Mouse (Mus musculus) bone marrow macrophage, adult 2 months (primary cell): ENCODE results near the gene Cstb. TPM values are rescaled to one million over a fixed set of nuclear protein-coding genes. Genes with fewer than 3 reads are reported as not detected.

Experiments
- H3K27ac ChIP-seq: 2 replicates; pipeline ENCODE4 v1.5.1; 2012; ENCODE audit warnings: low read depth, low read length; ENCODE audit not compliant: insufficient read depth
- H3K4me1 ChIP-seq: 2 replicates; pipeline ENCODE4 v1.6.1; 2012; ENCODE audit warnings: low read length; ENCODE audit not compliant: control insufficient read depth, insufficient read depth
- H3K4me3 ChIP-seq: 2 replicates; pipeline ENCODE4 v1.5.1; 2012; ENCODE audit warnings: mild to moderate bottlenecking, low read length, moderate library complexity; ENCODE audit not compliant: insufficient read depth
- CTCF ChIP-seq: IDR thresholded peaks from 2 replicates; pipeline ENCODE4 v1.5.1; 2012; ENCODE audit warnings: low read depth, mild to moderate bottlenecking, low read length, moderate library complexity
- POLR2A ChIP-seq: IDR thresholded peaks from 2 replicates; pipeline ENCODE4 v1.6.1; 2012; ENCODE audit warnings: mild to moderate bottlenecking, low read depth, low read length, borderline replicate concordance
- polyA plus RNA-seq: library from polyadenylated mRNA; stranded (reverse); fragments of >200 nt; gene quantifications from 2 replicates; pipeline ENCODE4 v1.2.4, GENCODE M21; 2012; ENCODE audit not compliant: missing spikeins, insufficient read depth, insufficient read length

The Cstb gene
- polyA plus RNA-seq, 1 experiment: 743 TPM

DNA sequence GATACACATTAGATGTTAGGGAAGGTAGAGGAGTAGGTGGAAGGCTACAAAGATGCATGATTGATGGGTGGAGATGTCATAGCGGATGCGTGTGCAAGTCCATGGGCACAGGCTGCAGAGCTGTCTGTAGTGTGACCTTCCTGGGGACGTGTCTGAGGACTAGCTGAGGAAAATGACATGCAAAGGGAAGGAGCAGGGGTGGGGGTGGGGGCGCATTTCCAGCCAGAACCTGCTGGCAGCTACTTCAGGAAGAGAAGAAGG lies 28.9 kb upstream of the Cstb start:
- H3K4me3 ChIP-seq: no peak overlapping the region
- no peak overlapping the region for H3K27ac ChIP-seq
- peaks cover 4% of the 10 kb centered on the region for H3K4me1 ChIP-seq
- TF ChIP-seq POLR2A (no peak), CTCF (no peak)

DNA sequence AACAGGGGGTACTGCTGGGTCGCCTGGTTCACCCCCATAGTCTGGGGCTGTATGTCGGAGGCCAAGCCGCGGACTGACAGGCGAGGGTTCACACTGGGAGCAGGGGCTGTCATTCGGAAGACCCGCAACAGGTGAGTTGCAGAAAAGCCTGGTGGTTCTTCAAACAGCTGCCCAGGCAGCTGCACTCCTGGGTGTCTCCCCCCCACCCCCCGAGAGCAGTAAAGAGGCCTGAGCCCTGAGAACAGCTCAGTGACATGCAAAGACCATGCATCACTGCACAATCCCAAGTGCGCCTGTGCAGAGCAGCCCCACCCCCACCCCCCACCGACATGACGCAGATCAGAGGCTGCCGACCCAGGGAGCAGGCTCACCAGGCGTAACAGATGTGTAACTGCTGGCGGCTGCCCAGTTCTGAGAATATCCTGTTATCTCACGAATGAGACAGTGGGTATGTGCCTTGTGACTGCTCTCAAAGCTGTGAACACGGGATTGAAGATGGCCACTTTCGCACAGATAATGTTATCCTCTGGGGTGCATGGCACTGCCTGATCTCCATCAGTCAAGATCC lies 26.3 kb upstream of the Cstb start:
- Histone ChIP-seq H3K4me1 (no peaks in the 10 kb centered on the region), H3K27ac (no peak overlapping the region)
- TF ChIP-seq POLR2A (no peak), CTCF (no peak)

DNA sequence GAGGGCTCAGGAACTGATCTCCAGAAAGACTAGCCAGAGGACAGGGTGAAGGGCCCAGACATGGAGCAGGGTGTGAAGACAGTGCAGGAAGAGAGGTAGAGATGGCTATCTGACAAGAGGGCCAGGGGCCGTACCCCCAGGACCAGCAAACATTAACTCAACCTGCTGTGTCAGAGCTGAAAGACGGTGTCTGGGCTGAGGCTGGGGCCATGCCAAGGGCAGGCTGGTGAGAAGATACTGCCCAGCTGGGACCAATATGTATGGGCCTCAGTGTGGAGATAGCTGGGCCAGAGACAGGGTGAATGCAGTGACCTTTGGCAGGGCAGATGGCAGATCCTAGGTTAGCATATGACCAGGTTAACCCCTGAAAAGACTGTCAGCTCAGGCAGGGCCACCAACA lies 24.3 kb upstream of the Cstb start:
- no peak overlapping the region for H3K4me3 ChIP-seq
- no peaks in the 10 kb centered on the region for H3K4me1 ChIP-seq
- no peak for TF ChIP-seq CTCF
- TF ChIP-seq POLR2A: no peak
- no peak overlapping the region for H3K27ac ChIP-seq

More for the DNA sequence above, 26.3 kb upstream of the Cstb start:
- H3K4me3 ChIP-seq: no peak overlapping the region

DNA sequence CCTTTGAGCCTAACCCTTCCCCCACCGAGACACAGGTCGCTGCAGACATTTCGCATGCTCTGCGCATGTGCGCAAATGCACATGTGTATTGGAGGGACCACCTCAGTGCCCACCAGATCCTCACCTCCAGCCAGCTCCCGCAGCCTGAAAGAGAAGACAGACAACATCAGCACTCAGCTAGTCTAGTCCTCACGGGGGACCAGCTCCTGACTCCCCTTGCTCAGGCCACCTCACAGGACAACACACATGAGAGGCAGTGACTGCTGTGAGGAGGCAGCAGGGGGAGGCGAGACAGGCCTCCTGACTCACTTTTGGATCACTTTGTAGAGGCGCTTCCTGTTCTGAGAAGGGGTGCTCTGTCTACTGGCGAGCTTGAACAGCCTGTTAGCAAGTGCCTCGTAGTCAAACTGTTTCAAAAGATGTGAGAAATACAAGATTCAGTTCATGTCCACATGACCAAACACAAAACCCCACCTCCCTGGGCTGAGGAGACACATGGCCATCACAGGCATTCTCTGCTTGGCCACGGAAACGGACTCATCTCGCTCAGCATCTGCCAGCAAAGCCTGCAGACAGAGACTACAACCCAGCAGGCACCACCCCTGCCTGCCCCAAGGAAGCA lies 23.1 kb upstream of the Cstb start:
- no peak for TF ChIP-seq CTCF
- no peak for TF ChIP-seq POLR2A
- no peak overlapping the region for H3K4me3 ChIP-seq
- no peak overlapping the region for H3K27ac ChIP-seq
- H3K4me1 ChIP-seq: no peaks in the 10 kb centered on the region

DNA sequence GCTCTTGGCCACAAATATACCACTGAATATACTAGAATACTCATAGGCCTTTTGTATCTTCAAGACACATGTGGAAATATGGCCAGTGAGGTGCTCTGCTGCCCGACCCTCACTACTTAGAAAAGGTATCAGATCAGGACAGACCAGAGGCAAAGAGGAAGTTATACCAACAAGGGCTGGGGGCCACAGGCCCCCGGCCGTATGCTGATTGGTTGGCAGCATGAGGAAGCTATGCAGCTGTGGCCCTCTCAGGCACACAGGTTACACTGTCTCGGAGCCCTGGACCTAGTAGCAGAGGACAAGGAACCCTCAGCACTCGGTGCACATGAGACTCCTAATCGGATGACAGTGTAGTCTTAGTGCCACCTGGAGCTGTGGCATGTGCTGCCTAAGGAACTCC lies 19.3 kb upstream of the Cstb start:
- Histone ChIP-seq H3K27ac (no peak overlapping the region), H3K4me1 (peaks cover under 1% of the 10 kb centered on the region; the same call in 1 of the 2 replicates), H3K4me3 (no peak overlapping the region)
- TF ChIP-seq CTCF (no peak), POLR2A (no peak)

DNA sequence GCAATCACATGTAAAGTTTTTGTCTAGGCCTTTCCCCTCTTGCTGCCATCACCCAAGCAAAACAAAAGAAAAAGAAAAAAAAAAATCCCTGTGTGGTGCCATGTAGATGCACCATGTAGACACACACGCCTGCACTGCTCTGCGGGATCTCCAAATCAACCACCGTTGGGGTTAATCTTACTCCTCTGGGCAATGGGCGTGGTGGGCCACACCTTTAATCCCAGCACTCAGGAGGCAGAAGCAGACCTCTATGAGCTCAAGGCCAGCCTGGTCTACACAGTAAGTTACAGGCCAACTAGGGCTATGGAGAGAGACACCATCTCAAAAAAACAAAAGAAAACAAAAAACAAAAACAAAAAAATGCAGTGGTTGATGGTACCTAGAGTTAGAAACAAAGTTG lies 18.3 kb upstream of the Cstb start:
- H3K4me3 ChIP-seq: no peak overlapping the region
- peaks cover 3% of the 10 kb centered on the region for H3K4me1 ChIP-seq

DNA sequence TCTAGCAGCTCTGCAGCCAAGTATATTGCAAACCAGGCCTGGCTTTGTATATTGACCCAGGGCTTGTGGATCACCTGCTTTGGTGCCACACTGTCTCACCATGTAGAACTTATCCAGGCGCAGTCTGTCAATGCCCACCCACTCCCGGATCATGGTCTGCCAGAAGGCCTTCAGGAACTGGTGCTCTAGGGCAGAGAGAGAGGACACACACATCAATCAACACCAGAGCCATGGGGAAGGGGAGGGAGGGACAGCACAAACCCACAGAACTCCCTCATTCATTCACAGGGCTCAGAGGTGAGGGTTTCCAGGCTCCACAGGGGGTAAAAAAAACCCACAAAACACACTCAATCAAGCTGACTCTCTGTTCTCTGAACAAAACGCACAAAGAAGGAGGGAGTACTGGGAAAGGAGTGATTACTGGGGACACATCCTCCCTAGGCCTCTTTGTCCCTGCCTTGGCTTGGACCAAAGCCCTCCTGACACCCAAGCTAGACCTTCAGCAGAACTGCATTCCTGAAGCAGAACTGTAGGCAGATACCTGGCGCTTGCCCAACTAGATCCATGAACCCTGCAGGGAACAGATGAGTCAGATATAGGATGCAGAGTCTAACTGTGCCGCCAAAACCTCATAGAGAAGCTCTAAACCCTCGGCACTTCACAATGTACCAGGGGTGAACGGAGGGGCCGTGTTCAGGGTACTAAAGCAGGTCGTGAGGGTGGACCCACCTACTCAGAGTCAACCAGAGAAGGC lies 16.3 kb upstream of the Cstb start:
- Histone ChIP-seq H3K4me1 (peaks cover 3% of the 10 kb centered on the region), H3K4me3 (no peak overlapping the region), H3K27ac (no peak overlapping the region)
- TF ChIP-seq POLR2A (no peak), CTCF (no peak)

More for the DNA sequence above, 18.3 kb upstream of the Cstb start:
- H3K27ac ChIP-seq: no peak overlapping the region
- TF ChIP-seq POLR2A (no peak), CTCF (no peak)

DNA sequence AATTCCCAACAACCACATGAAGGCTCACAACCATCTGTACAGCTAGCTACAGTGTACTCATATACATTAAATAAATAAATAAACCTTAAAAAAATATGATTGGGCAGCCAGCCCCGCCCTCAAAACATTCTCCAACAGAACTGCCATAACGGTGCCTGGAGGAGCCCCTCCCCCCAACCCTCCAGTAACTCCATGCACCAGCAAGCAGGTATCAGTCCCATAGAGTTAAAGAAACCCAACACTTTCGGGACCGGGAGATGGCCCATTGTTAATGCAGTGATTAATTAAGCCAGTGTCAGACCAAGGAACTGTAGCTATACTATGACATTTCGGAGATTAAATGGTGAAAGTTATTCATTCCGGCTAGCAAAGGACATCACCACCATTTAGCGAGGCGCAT lies 13.6 kb upstream of the Cstb start:
- H3K4me3 ChIP-seq: peak overlapping the region; percentile 92
- TF ChIP-seq POLR2A: no peak
- no peak for TF ChIP-seq CTCF
- H3K27ac ChIP-seq: no peak overlapping the region

DNA sequence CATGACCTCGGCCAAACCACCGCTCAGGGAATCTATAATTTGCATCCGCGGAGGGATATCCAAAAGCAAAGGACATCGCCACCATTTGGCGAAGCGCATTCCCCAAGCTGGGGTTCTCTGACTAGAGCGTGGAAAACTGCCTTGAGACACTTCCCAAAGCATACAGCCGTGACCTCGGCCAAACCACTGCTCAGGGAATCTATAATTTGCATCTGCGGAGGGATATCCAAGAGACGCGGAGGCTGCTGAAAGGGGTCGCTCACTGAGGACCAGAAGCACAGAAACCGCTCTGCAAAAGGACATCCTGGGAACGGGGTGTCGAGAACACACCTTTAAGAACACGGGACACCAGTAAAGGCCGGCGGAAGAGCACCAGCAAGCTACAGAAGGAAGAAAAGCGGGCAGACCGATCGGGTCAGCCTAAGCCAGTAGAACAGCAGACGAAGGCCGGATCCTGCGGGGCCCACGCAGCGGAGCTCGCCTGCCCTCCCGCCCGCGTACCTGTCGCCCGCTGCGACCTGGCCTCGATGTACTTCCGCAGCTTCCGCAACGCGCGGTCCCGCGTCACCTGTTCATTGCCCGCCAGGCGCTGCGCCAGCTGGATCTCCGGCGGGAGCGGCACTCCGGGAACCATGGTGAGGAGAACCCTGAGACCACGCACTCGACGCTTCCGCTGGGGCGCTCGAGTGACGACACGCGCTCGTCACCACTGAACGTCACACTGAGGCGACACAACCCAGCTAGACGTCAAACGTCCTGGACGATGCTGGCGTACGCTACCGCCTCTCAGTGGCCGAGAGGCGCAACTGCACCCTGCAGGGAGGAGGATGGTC lies 12.9 kb upstream of the Cstb start, which contains the start of gene Rrp1:
TSS of gene Rrp1 (minus strand) at position 725 of the 833 bp plus-strand sequence.
- TF ChIP-seq CTCF (peak; percentile 77; the same call in 1 of the 2 replicates), POLR2A (no peak)
- H3K4me3 ChIP-seq: peak within 1 kb of the TSS; percentile 92
- peak within 1 kb of the TSS; percentile 47 for H3K27ac ChIP-seq
- peaks cover 10% of the 10 kb centered on the region for H3K4me1 ChIP-seq

More for the DNA sequence above, 13.6 kb upstream of the Cstb start:
- H3K4me1 ChIP-seq: peaks cover 3% of the 10 kb centered on the region
